ENCODE assay signal across 9 mouse cellular contexts in the genomic region with DNA sequence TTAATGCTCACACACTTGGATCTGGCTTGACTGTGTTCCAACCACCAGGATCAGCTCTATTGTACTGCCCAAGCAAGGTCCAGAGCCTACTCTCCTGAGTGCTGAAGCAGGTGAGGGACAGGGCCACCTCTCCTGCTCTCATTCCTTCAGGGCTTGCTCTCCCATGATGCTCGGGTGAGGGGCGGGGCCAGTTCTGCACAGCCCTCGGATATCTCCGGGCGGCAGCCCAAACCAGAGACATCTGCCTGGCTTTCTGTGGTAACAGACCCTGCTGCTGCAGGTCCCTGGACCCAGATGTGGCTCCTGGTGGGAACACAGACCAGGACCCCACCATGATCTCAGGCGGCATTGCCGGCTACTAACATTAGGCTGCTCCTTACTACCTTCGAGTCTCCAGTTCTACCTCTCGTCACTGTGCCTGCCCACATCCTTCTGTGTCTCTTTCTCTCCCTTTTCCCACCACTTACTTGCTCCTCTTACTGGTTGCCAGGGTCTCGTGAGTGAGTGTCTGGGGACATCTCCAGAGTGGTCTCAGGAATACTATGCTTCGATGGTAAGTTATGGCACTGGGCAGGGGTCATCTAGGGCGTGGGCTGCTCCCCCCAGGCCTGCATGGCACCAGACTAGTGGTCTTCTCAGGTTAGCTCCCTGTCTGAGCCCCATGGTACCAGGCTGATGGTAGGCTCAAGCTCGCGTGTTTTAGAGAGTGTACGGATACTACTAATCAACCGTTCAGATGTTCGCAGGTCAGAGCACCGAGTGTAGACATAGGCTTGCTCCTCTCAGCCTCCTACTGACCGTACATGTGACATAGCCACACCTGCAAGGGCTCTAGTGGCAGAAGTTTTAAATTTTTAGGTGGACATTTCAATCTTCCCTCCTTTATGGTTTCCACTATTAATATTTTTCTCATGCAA. TPM values are rescaled to one million over a fixed set of nuclear protein-coding genes. Genes with fewer than 3 reads are reported as not detected.
DNase-seq lines count a peak whose midpoint lies in the region; ATAC-seq and TF ChIP-seq lines count a peak whose summit lies in the region.
"Had no signal": no experiment of that assay in that cellular context is flagged by ENCODE, and none has a peak within 500 bp of the region (broad histone marks: within the 10 kb centered on the region; RNA-seq: fewer than 3 reads in every experiment).

No protein-coding gene starts in this region.

- 0 out of 2 replicates have a peak overlapping the region, but pooled peaks have one; percentile 14 for H3K4me2 ChIP-seq in lung, embryonic 16.5 days (ENCODE audit: low read depth, low read length)
- no peak overlapping the region for H3K4me2 ChIP-seq in midbrain, embryonic 14.5 days (ENCODE audit: low read length)
- H3K4me2 ChIP-seq: forebrain, embryonic 13.5 days had no signal

- no peak for DNase-seq in lung, adult 2 months
- DNase-seq in WW6 (ENCODE audit: low read depth, low spot score) = peak; percentile 33
- peak; percentile 60 for DNase-seq in thymus, postnatal 14 days
- no peak for DNase-seq in frontal cortex, postnatal 25 days (ENCODE audit: low spot score in 2 of 2)
- no peak for DNase-seq in midbrain, embryonic 14.5 days

- whole genome bisulfite sequencing in lung, embryonic 16.5 days = 69% methylated on average over 19 of the region's 19 CpGs
- WGBS in lung, adult 2 months = 77% methylated on average over 19 of the region's 19 CpGs
- WGBS in midbrain, embryonic 14.5 days = 77% methylated on average over 19 of the region's 19 CpGs

- no peak overlapping the region for H3K4me3 ChIP-seq in lung, embryonic 16.5 days (ENCODE audit: low read length)
- no peak overlapping the region for H3K4me3 ChIP-seq in lung, adult 2 months (replicated peaks; ENCODE audit: extremely low read depth, low read depth, low read length)
- no peak overlapping the region for H3K4me3 ChIP-seq in midbrain, embryonic 14.5 days (replicated peaks; ENCODE audit: low read depth, low read length)
- H3K4me3 ChIP-seq: forebrain, embryonic 13.5 days had no signal

- TF ChIP-seq POLR2A in lung, adult 2 months (IDR thresholded peaks at IDR 0.05; ENCODE audit: borderline replicate concordance, extremely low read depth, low read depth, low read length) = no peak

- H3K27ac ChIP-seq in lung, embryonic 16.5 days (ENCODE audit: low read length) = no peak overlapping the region
- no peak overlapping the region for H3K27ac ChIP-seq in midbrain, embryonic 14.5 days (replicated peaks; ENCODE audit: low read depth, low read length)
- H3K27ac ChIP-seq: forebrain, embryonic 13.5 days; macrophage had no signal

- TF ChIP-seq CTCF in lung, adult 2 months (IDR thresholded peaks at IDR 0.05; ENCODE audit: insufficient read depth, low read length) = no peak

- H3K4me1 ChIP-seq in lung, embryonic 16.5 days (replicated peaks; ENCODE audit: control insufficient read depth, insufficient read depth, low read length) = peaks cover 7% of the 10 kb centered on the region
- peaks cover 4% of the 10 kb centered on the region; the same call in 1 of the 2 replicates for H3K4me1 ChIP-seq in lung, adult 2 months (ENCODE audit: control insufficient read depth, insufficient read depth, low read length)
- H3K4me1 ChIP-seq in midbrain, embryonic 14.5 days (ENCODE audit: control insufficient read depth, insufficient read depth, low read length) = no peaks in the 10 kb centered on the region

- H3K36me3 ChIP-seq in lung, embryonic 16.5 days (ENCODE audit: control insufficient read depth, insufficient read depth, low read length) = no peaks in the 10 kb centered on the region
- peaks cover 4% of the 10 kb centered on the region; the same call in 1 of the 2 replicates for H3K36me3 ChIP-seq in midbrain, embryonic 14.5 days (ENCODE audit: control insufficient read depth, insufficient read depth, low read length)

- no peaks in the 10 kb centered on the region for H3K9me3 ChIP-seq in lung, embryonic 16.5 days (ENCODE audit: control insufficient read depth, low read length)
- H3K9me3 ChIP-seq in midbrain, embryonic 14.5 days (ENCODE audit: control insufficient read depth, low read length) = no peaks in the 10 kb centered on the region
- H3K9me3 ChIP-seq: forebrain, embryonic 13.5 days had no signal

- no peak overlapping the region for H3K9ac ChIP-seq in lung, embryonic 16.5 days (ENCODE audit: low read length)
- H3K9ac ChIP-seq in midbrain, embryonic 14.5 days (replicated peaks; ENCODE audit: low read length) = no peak overlapping the region
- H3K9ac ChIP-seq: forebrain, embryonic 13.5 days had no signal

- 0 out of 2 replicates have a peak, but pooled peaks have one; percentile 18 for ATAC-seq in lung, embryonic 16.5 days (ENCODE audit: low read depth)
- ATAC-seq in inflammation-experienced regulatory T-cells, adult 6 months = peak; percentile 74
- ATAC-seq in midbrain, embryonic 14.5 days (ENCODE audit: low FRiP score, low TSS enrichment) = no peak
- ATAC-seq: forebrain, embryonic 13.5 days had no signal

- no peaks in the 10 kb centered on the region for H3K27me3 ChIP-seq in lung, embryonic 16.5 days (ENCODE audit: control insufficient read depth, insufficient read depth, low read depth, low read length)
- H3K27me3 ChIP-seq in midbrain, embryonic 14.5 days (ENCODE audit: control insufficient read depth, insufficient read depth, low read length) = no peaks in the 10 kb centered on the region
- H3K27me3 ChIP-seq: forebrain, embryonic 13.5 days had no signal

RNA-seq across cellular contexts. Expression of gene Rbl2, which starts 9.0 kb away (rescaled TPM):
- 20.8 TPM in 2 replicates for polyA plus RNA-seq in lung, embryonic 16.5 days (2015; fragmentation: Nextera tagmentation; extraction: Ambion mirVana)
- 18.6 and 24.2 TPM in 2 replicates for polyA plus RNA-seq in lung, adult 2 months (2012; rRNA removed)
- 100 to 1,000 TPM in 2 of 3 experiments, 10 to 100 TPM in 1; 95.6 to 217 (median 139) TPM for polyA plus RNA-seq in inflammation-experienced regulatory T-cells, adult 6 months (2017; shearing (Covaris generic))
- 16.7 and 23.8 TPM in 2 replicates for polyA plus RNA-seq in midbrain, embryonic 14.5 days (2014; fragmentation: Nextera tagmentation; extraction: Ambion mirVana)

Comparison
In these comparisons a context has a peak if more than half of its experiments do, and no peak if none do; other contexts are left out.
1. DNase-seq: peak in WW6 (single experiment) and thymus, postnatal 14 days (single experiment); none in lung, adult 2 months (single experiment), frontal cortex, postnatal 25 days (0 of 2) and midbrain, embryonic 14.5 days (single experiment).